Mouse (Mus musculus) hindbrain, postnatal 0 days (tissue): ENCODE results near the gene Gm44805. TPM values are rescaled to one million over a fixed set of nuclear protein-coding genes. Genes with fewer than 3 reads are reported as not detected.

Source experiments
- ATAC-seq: fragments of 200-750 bp; cut with Nextera tagmentation; 2 replicates; pipeline ENCODE4 v1.8.0; 2017; ENCODE audit warnings: mild to moderate bottlenecking, moderate TSS enrichment, moderate library complexity
- DNase-seq: peaks from one replicate; pipeline ENCODE4 v3.0.0-alpha.2; 2015; ENCODE audit warnings: low spot score
- H3K27ac ChIP-seq: fragments of 300-500 bp; sonication (generic); 2 replicates; pipeline ENCODE4 v1.5.1; 2014; ENCODE audit warnings: mild to moderate bottlenecking
- H3K27me3 ChIP-seq: fragments of 300-500 bp; sonication (generic); 2 replicates; pipeline ENCODE4 v1.6.1; 2014; ENCODE audit warnings: low read length, mixed read lengths; ENCODE audit not compliant: insufficient read depth
- H3K36me3 ChIP-seq: fragments of 300-500 bp; sonication (generic); 2 replicates; pipeline ENCODE4 v1.6.1; 2014; ENCODE audit warnings: low read length, mixed read lengths; ENCODE audit not compliant: insufficient read depth
- H3K4me1 ChIP-seq: fragments of 300-500 bp; sonication (generic); 2 replicates; pipeline ENCODE4 v1.6.1; 2014; ENCODE audit warnings: antibody characterized with exemption, low read length, mixed read lengths; ENCODE audit not compliant: insufficient read depth
- H3K4me2 ChIP-seq: fragments of 300-500 bp; sonication (generic); 2 replicates; pipeline ENCODE4 v1.6.1; 2014; ENCODE audit warnings: low read depth, mild to moderate bottlenecking, low read length, moderate library complexity, mixed read lengths
- H3K4me3 ChIP-seq: fragments of 300-500 bp; sonication (generic); 2 replicates; pipeline ENCODE4 v1.5.1; 2014; ENCODE audit warnings: low read length
- H3K9ac ChIP-seq: fragments of 300-500 bp; sonication (generic); replicated peaks from 2 replicates; pipeline ENCODE4 v1.6.1; 2014; ENCODE audit warnings: mild to moderate bottlenecking, low read length, moderate library complexity, mixed read lengths
- H3K9me3 ChIP-seq: fragments of 300-500 bp; sonication (generic); 2 replicates; pipeline ENCODE4 v1.6.1; 2016; ENCODE audit warnings: low read length, mixed read lengths
- CTCF ChIP-seq: IDR thresholded peaks from 2 replicates; pipeline ENCODE4 v1.5.1; 2016; ENCODE audit warnings: antibody characterized with exemption, control low read depth, low read depth
- WGBS: fragments of 180-500 bp; shearing (Covaris S2); extraction: QIAGEN DNeasy Blood & Tissue Kit; methylation state at CpG from one replicate; pipeline ENCODE4 v1.1.7; 2014; 5-methylcytosine and 5-hydroxymethylcytosine counted together
- polyA plus RNA-seq: library from polyadenylated mRNA; unstranded; fragments of >200 nt; fragmentation: Nextera tagmentation; extraction: Ambion mirVana; gene quantifications from 2 replicates; pipeline ENCODE4 v1.2.1, GENCODE M21; 2015
- total RNA-seq: library from RNA; depleted of rRNA; stranded (reverse); fragments of >200 nt; gene quantifications from 2 replicates; pipeline ENCODE4 v1.2.3, GENCODE M21; 2014

Gene Gm44805
- total and polyA plus RNA-seq, 2 experiments from 2014 or later: not detected

DNA sequence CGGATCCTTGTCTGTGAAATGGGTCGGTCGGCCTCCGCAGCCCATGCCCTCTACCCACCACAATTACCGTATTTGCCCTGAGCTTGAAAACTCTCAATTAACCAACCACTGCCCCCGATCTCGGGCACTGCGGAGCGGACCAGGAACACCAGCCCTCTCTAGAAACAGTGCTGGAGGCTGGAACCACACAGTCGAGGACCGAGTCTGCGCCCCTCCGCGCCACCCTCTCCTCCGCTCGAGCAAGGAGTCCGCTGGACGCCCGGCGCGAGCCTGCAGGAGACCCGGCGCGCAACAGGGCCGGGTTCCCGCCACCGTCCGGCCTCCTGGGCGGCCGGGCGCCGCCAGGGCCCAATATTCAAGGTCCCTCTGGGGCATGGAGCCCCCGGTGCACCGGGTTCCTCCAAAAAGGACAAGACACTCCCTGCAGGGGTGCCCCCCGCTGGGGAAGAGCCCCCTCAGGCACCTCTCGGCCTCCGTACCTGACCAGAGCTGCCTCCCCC is 16.7 kb downstream of the Gm44805 start:
- Histone ChIP-seq H3K27me3 (no peaks in the 10 kb centered on the region), H3K9me3 (no peaks in the 10 kb centered on the region), H3K4me3 (peak overlapping the region; percentile 100), H3K4me1 (peaks cover 7% of the 10 kb centered on the region), H3K27ac (peak overlapping the region; percentile 92), H3K4me2 (peak overlapping the region; percentile 78), H3K36me3 (no peaks in the 10 kb centered on the region; the same call in 1 of the 2 replicates), H3K9ac (peak overlapping the region; percentile 98)
- peak; percentile 39 for ATAC-seq
- under 1% methylated on average over 35 of the region's 37 CpGs for WGBS
- no peak for TF ChIP-seq CTCF
- DNase-seq: no peak

DNA sequence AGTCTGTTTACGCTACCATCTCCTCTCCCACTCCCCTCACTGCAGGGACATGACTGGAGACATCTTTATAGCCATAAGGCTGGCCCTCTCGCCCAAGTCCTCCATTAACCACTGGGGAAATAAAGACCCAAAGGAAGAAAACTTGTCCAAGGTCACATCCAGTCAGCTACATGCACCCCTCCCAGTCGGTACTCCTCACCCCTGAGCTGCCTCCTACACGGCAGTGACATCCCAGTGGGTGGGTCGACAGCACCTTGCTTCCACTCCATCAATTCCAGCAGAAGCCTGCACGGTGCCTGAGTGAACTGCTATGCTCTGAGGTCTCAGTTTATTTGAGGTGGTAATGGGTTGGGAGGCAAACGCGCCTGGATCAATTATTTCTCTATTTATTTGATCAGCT is 17.3 kb downstream of the Gm44805 start:
- no peak for TF ChIP-seq CTCF
- Histone ChIP-seq H3K4me2 (peak overlapping the region; percentile 78), H3K4me3 (peak overlapping the region; percentile 100), H3K4me1 (peaks cover 7% of the 10 kb centered on the region), H3K27ac (no peak overlapping the region; the same call in 1 of the 2 replicates), H3K9me3 (no peaks in the 10 kb centered on the region), H3K36me3 (no peaks in the 10 kb centered on the region; the same call in 1 of the 2 replicates), H3K9ac (peak overlapping the region; percentile 98), H3K27me3 (no peaks in the 10 kb centered on the region)
- WGBS: 17% methylated on average over 8 of the region's 8 CpGs
- ATAC-seq (no peak), DNase-seq (no peak)

DNA sequence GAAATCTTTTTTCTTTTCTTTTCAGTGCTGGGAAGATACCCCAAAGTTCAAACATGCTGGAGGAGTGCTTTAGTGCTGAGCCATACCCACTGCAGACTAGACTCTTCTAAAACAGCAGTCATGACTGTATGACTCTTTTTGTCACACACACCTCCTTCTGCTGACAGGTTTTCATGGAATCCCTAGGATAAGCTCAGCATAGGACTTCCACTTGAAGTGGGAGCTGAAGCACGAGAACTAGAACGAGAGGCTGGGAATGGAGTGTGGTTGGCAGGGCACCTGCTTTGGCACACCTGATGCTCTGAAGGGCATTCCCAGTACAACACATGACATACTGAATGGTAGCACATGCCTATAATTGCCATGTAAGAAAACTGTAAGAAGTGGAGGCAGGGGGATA is 28.6 kb downstream of the Gm44805 start:
- WGBS: 91% methylated on average over 2 of the region's 2 CpGs
- ATAC-seq: no peak

DNA sequence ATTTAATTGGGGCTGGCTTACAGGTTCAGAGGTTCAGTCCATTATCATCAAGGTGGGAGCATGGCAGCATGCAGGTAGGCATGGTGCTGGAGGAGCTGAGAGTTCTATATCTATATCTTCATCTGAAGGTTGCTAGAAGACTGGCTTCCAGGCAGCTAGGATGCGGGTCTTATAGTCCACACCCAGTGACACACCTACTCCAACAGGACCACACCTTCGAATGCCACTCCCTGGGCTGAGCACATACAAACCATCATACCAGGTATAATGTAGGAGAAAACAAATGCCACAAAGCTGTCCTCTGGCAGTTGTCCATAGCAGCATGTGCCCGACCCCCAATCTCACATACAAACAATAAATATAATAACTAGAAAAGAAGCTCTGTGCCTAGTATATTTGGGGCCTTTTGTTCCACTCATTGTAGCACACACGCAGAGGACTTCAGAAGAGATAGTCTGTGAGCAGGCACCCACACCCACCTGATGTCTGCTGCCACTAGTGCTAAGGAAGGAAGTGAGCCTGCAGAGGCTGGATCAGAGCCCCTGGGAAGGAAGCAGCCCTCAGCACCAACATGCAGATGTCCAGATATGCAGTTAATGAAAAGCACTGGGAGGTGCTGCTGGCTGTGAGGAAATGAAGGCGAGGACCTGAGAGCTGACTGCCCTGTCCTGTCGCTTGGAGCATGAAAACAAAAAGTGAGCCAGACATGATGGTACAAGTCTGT is 30.0 kb downstream of the Gm44805 start:
- no peak overlapping the region for H3K27ac ChIP-seq
- H3K4me3 ChIP-seq: no peak overlapping the region
- H3K4me1 ChIP-seq: no peaks in the 10 kb centered on the region
- WGBS: 92% methylated on average over 6 of the region's 6 CpGs
- no peaks in the 10 kb centered on the region for H3K9me3 ChIP-seq
- H3K36me3 ChIP-seq: peaks cover 43% of the 10 kb centered on the region
- H3K27me3 ChIP-seq: no peaks in the 10 kb centered on the region
- ATAC-seq (no peak), DNase-seq (no peak)
- H3K4me2 ChIP-seq: no peak overlapping the region
- no peak for TF ChIP-seq CTCF
- H3K9ac ChIP-seq: no peak overlapping the region

More for the DNA sequence above, 28.6 kb downstream of the Gm44805 start:
- Histone ChIP-seq H3K4me1 (no peaks in the 10 kb centered on the region), H3K27me3 (no peaks in the 10 kb centered on the region), H3K9me3 (no peaks in the 10 kb centered on the region), H3K4me3 (no peak overlapping the region), H3K9ac (no peak overlapping the region), H3K36me3 (peaks cover 43% of the 10 kb centered on the region), H3K27ac (no peak overlapping the region), H3K4me2 (no peak overlapping the region)
- no peak for DNase-seq
- no peak for TF ChIP-seq CTCF

DNA sequence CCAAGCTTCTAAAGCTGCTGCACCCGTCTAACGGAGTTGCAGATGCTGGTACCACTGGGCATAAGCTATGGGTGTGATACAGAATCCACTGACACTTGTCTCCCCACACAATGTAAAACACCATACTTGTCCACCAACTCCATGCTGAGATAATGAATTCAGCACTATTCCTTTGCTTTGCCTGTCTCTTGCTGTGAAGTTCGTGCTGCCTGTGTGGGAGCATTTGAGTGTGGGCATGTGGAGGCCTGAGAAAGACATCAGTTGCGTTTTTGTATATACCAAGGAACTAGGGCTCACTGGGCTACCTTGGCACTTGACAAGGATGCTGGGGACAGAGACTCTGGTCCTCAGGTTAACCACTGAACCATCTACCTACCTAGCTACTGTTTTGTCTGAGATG is 40.0 kb downstream of the Gm44805 start:
- H3K9me3 ChIP-seq: no peaks in the 10 kb centered on the region
- TF ChIP-seq CTCF: no peak

DNA sequence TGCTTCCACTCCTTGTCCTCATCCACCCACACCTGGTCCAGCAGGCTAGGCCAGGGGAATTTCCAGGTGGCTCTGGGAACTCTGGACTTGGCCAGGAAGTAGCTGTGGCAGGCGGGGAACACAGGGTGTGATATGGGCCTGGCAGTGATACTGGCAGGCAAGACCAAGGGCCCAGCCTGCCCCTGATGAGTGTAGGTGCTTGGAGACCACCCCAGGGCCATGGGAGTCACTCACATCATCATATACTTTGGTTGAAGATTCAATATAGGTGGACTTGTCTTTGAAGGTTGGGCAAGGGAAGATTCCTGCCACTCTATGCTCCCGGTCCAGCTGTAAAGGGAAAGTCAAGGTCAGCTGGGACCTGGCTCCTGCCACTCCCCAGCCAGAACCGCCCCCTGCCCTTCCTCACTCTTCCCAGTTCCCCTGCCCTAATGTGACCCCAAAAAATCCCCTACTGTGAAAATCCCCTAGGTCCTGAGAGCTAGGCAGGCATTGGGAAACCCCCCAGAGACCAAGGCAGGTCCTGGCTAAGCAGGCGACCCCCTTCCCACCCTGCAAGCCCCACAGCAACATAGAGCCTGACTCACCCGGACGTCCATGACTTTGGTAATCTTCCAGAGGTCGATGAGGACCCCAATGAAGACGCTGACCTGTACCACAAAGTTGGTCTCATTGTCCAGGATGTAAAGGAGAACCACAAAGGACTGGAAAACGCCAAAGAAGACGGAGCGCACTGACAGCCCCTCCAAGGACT is 46.0 kb downstream of the Gm44805 start:
- H3K9ac ChIP-seq: no peak overlapping the region
- DNase-seq: no peak
- H3K4me1 ChIP-seq: no peaks in the 10 kb centered on the region
- H3K4me2 ChIP-seq: no peak overlapping the region
- no peak overlapping the region for H3K27ac ChIP-seq
- H3K4me3 ChIP-seq: no peak overlapping the region
- ATAC-seq: no peak
- H3K36me3 ChIP-seq: peaks cover 74% of the 10 kb centered on the region
- H3K27me3 ChIP-seq: no peaks in the 10 kb centered on the region
- H3K9me3 ChIP-seq: no peaks in the 10 kb centered on the region
- WGBS: 87% methylated on average over 11 of the region's 11 CpGs
- no peak for TF ChIP-seq CTCF

More for the DNA sequence above, 40.0 kb downstream of the Gm44805 start:
- H3K4me1 ChIP-seq: no peaks in the 10 kb centered on the region
- no peak overlapping the region for H3K4me2 ChIP-seq
- H3K36me3 ChIP-seq: peaks cover 79% of the 10 kb centered on the region
- ATAC-seq: no peak
- no peak for DNase-seq
- no peaks in the 10 kb centered on the region for H3K27me3 ChIP-seq
- H3K27ac ChIP-seq: no peak overlapping the region
- no peak overlapping the region for H3K9ac ChIP-seq
- H3K4me3 ChIP-seq: no peak overlapping the region
- 85% methylated on average over 4 of the region's 4 CpGs for WGBS
